Mouse (Mus musculus): ENCODE results near the gene Numbl.
A peak's percentile ranks its signal among the peaks of the same experiment; 100 is the strongest.

DNA sequence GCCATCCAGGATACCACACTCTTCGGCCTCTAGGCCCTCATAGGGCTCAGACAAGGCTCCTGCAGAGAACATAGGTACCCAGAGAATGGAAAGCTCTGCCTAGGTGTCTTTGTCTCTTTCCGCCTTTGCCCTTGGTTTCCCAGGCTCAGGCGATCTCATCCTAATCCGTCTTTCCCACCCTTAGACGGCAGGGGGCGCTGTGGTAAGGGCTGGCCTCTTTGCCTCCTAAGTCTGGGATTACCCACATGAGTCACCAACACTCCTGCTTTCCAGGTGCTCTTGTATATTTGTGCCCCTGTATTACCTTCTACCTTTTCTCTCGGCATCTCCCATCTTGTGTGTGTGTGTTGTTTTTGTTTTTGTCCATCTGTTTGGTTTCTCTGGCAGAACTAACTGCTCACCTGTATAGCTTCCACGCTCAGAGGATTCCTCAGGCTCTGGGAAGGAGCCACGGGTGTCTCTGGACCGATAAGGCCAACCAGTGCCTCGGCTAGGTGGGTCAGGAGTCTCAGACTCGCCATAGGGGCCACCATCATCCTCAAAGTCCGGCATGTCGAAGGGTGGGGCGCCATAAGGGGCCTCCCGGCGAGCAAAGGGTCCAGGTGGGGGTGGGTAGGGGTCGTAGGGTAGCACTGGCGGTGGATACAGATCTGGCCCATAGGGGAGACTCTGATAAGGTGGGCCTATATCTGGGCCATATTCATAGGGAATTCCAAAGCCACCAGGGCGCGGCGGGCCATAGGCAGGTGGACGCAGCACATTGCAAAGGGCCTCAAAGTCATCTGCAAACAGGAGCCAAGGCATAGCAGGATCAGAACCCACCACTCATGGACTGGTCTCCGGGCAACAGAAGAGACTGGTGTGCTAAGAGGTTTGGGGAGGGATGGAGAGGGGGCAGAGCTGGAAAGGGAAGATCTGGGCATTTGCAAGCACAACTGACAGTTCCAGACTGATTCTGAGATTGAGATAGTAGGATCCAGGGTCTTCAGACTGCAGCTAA lies 48.2 kb downstream of the Numbl start:
- TF ChIP-seq EP300 (IDR thresholded peaks at IDR 0.05; ENCODE audit: low read depth) (no peak), CTCF (IDR thresholded peaks at IDR 0.05; ENCODE audit: low read depth) (peak; percentile 65)

All from heart, postnatal 0 days (tissue).